In the genomic region with DNA sequence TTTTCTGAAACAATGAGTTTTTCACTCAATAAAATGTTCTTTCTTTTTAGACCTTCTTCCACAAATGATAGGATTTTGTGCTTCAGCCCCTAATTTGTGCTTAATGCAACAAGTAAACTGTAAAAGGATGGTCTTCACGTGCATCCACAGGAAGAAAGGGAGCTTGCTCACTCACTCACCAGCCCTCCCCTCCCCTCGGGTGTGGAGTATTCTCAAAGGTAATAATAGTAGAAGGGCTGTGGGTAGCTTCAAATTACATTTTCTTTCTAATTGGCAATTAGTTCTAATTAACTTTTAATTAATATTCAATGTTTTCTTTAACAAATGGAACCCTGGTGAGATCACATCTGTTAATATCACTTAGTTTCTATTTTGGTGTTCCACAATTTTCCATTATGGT, we compare ENCODE assay signal across 25 mouse cellular contexts.
"Had no signal": no experiment of that assay in that cellular context is flagged by ENCODE, and none has a peak within 500 bp of the region (broad histone marks: within the 10 kb centered on the region; RNA-seq: fewer than 3 reads in every experiment).

No protein-coding gene starts in this region.

- H3K4me2 ChIP-seq: heart, embryonic 12.5 days; hindbrain, embryonic 12.5 days; hindbrain, embryonic 15.5 days; intestine, embryonic 15.5 days; limb, embryonic 12.5 days; liver, embryonic 11.5 days had no signal

- H3K27ac ChIP-seq: gastrocnemius, adult 2 months; heart, embryonic 10.5 days; hindbrain, embryonic 10.5 days; hindbrain, embryonic 12.5 days; hindbrain, embryonic 15.5 days; intestine, embryonic 15.5 days; layer of hippocampus, adult 2 months; left cerebral cortex, adult 2 months; limb, embryonic 10.5 days; limb, embryonic 12.5 days had no signal

- H3K9me3 ChIP-seq: heart, embryonic 10.5 days; heart, embryonic 12.5 days; hindbrain, embryonic 10.5 days; hindbrain, embryonic 12.5 days; hindbrain, embryonic 15.5 days; intestine, embryonic 15.5 days; limb, embryonic 10.5 days; limb, embryonic 12.5 days had no signal

- H3K4me1 ChIP-seq: heart, embryonic 10.5 days; heart, embryonic 12.5 days; hindbrain, embryonic 10.5 days; hindbrain, embryonic 12.5 days; hindbrain, embryonic 15.5 days; intestine, embryonic 15.5 days; limb, embryonic 10.5 days; limb, embryonic 12.5 days had no signal

- ATAC-seq: inflammation-experienced regulatory T-cells, adult 6 months; intestine, embryonic 15.5 days; intestine, postnatal 0 days had no signal

- H3K27me3 ChIP-seq: heart, embryonic 12.5 days; hindbrain, embryonic 12.5 days; hindbrain, embryonic 15.5 days; intestine, embryonic 15.5 days; limb, embryonic 12.5 days had no signal

- DNase-seq: gastrocnemius, adult 2 months; gastrocnemius, postnatal 10 days; gastrocnemius, postnatal 25 days; heart, adult 18-20 months; heart, postnatal 10 days; heart, postnatal 4 days; kidney, adult 18-20 months; kidney, adult 8-10 months; kidney, postnatal 10 days; kidney, postnatal 25 days; kidney, postnatal 4 days; liver had no signal

- H3K36me3 ChIP-seq: heart, embryonic 10.5 days; heart, embryonic 12.5 days; hindbrain, embryonic 10.5 days; hindbrain, embryonic 12.5 days; hindbrain, embryonic 15.5 days; intestine, embryonic 15.5 days; limb, embryonic 10.5 days; limb, embryonic 12.5 days had no signal

- H3K9ac ChIP-seq: heart, embryonic 12.5 days; hindbrain, embryonic 12.5 days; hindbrain, embryonic 15.5 days; intestine, embryonic 15.5 days; limb, embryonic 12.5 days had no signal

- H3K4me3 ChIP-seq: gastrocnemius, adult 2 months; heart, embryonic 10.5 days; heart, embryonic 12.5 days; hindbrain, embryonic 10.5 days; hindbrain, embryonic 12.5 days; hindbrain, embryonic 15.5 days; intestine, embryonic 15.5 days; layer of hippocampus, adult 2 months; left cerebral cortex, adult 2 months; limb, embryonic 10.5 days; limb, embryonic 12.5 days had no signal
